Mouse (Mus musculus) induced T-regulatory cell, adult 2 months (primary cell): ENCODE measurements around the gene Nell1.

ENCODE experiments used
- DNase-seq: peaks from one replicate; pipeline ENCODE4 v3.0.0-alpha.2; 2012; ENCODE audit warnings: low read depth

Gene Nell1

DNA sequence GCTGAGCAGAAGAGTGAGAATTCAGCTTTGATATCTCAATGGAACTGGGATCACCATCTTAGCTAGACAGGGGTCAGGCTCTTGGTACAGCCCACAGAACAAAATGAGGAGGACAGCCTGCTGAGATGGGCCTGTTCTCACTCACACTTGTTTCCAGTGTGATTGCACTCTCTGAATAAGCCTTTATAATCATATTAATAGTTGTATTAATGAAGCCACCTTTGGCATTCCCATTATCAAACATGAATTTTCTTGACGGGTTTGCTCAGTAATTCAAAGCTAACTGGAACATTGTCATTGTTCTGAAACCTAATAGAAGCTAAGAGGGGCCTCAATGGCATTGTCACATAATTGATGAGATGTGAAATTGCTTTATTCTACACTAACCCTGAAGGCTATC, 875.6 kb downstream of the Nell1 start:
- DNase-seq: no peak

DNA sequence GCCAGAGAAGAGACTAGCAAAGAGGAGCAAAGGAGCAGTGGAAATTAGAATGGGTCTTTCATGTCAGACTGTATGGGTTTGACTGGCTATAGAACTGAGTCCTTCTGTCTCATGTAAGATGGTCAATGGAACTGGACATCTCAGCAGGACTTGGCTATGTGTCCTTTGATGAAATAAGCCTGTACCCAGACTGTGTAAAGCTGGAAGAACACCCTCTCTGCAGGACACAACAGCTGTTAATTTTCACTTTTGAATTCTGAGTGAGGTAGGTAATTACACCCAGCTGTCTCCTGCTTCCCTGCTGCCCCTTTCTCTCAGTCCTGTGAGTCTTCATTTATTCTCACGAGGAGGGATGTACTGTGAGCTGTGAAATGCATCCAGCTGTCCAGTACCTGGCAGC, 895.5 kb downstream of the Nell1 start:
- DNase-seq: no peak

DNA sequence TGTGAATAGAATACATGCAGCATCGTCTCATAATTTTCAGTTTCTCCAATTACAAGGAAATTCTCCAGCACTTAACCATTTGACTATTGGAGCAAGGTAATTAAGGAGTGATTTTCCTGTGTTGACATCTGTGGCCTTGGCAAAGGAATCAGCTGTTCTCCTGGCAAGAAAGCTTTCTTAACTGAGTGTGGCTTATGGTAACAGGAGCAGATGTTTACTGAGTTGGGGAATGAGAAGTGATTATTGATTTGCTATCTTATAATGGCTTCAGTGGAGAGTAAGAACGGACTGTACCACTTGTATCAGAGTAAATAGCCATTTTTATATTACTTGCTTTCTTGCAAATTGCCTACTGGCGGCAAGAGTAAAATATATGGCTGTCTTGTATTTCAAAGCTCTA, 913.0 kb downstream of the Nell1 start:
- DNase-seq: no peak

DNA sequence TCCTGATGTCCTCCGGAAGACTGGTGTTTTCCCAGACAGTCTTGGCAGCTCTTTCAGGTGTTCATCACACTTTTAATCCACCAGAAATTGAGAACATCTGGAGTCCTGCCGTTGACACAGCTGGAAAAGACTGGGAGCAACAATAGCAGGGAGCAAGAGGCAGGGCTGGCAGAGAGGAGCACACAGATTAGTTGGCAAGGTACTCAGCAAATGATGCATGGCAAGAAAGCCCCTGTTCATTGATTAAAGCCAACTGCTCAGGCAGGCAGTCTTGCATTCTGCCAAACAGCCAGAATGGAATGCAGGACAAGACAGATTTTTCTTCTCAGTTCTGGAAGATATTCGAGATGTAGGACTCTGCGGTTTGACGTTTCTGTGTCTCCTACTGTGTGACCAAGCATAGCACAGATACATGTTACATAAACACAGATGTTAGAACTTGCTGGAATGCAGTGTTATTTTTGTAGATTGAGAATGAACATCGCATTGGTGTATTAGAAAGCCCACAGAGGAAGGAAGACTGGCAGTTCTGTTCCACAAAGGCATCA, 925.0 kb downstream of the Nell1 start:
- DNase-seq: no peak
